Mouse (Mus musculus) neural tube, embryonic 14.5 days (tissue): ENCODE measurements around the gene Dnase2a. TPM values are rescaled to one million over a fixed set of nuclear protein-coding genes. Genes with fewer than 3 reads are reported as not detected.

ENCODE experiments used
- ATAC-seq: fragments of 200-750 bp; cut with Nextera tagmentation; 2 replicates; pipeline ENCODE4 v1.8.0; 2017; ENCODE audit warnings: low read depth, mild to moderate bottlenecking, moderate TSS enrichment, moderate library complexity
- H3K27ac ChIP-seq: fragments of 300-500 bp; sonication (generic); 2 replicates; pipeline ENCODE4 v1.5.1; 2014; ENCODE audit warnings: low read depth, mild to moderate bottlenecking, control low read depth, low read length, moderate library complexity, mixed read lengths
- H3K27me3 ChIP-seq: fragments of 300-500 bp; sonication (generic); 2 replicates; pipeline ENCODE4 v1.6.1; 2014; ENCODE audit warnings: low read length; ENCODE audit not compliant: control insufficient read depth, insufficient read depth
- H3K36me3 ChIP-seq: fragments of 300-500 bp; sonication (generic); 2 replicates; pipeline ENCODE4 v1.6.1; 2014; ENCODE audit warnings: low read length, mixed read lengths; ENCODE audit not compliant: control insufficient read depth, insufficient read depth
- H3K4me1 ChIP-seq: fragments of 300-500 bp; sonication (generic); 2 replicates; pipeline ENCODE4 v1.6.1; 2014; ENCODE audit warnings: low read length; ENCODE audit not compliant: control insufficient read depth, insufficient read depth
- H3K4me2 ChIP-seq: fragments of 300-500 bp; sonication (generic); 2 replicates; pipeline ENCODE4 v1.6.1; 2014; ENCODE audit warnings: mild to moderate bottlenecking, low read depth, low read length, control low read depth
- H3K4me3 ChIP-seq: fragments of 300-500 bp; sonication (generic); 2 replicates; pipeline ENCODE4 v1.5.1; 2014; ENCODE audit warnings: low read depth, low read length, control low read depth, mixed read lengths
- H3K9ac ChIP-seq: fragments of 300-500 bp; sonication (generic); replicated peaks from 2 replicates; pipeline ENCODE4 v1.6.1; 2014; ENCODE audit warnings: low read depth, mild to moderate bottlenecking, control low read depth, low read length, mixed read lengths
- H3K9me3 ChIP-seq: fragments of 300-500 bp; sonication (generic); 2 replicates; pipeline ENCODE4 v1.6.1; 2016; ENCODE audit warnings: low read length; ENCODE audit not compliant: control insufficient read depth
- whole genome bisulfite sequencing: fragments of 180-500 bp; shearing (Covaris S2); extraction: QIAGEN DNeasy Blood & Tissue Kit; methylation state at CpG from one replicate; pipeline ENCODE4 v1.1.7; 2014; 5-methylcytosine and 5-hydroxymethylcytosine counted together
- microRNA-seq: library from miRNA; unstranded; fragments of <30 nt; microRNA quantifications from one replicate; pipeline ENCODE4, GENCODE M21; 2016
- polyA plus RNA-seq: library from polyadenylated mRNA; unstranded; fragments of >200 nt; fragmentation: Nextera tagmentation; extraction: Ambion mirVana; gene quantifications from 2 replicates; pipeline ENCODE4 v1.2.1, GENCODE M21; 2014

Dnase2a gene
- polyA plus RNA-seq, 1 experiment from 2014 or later, result 5.3 TPM

DNA sequence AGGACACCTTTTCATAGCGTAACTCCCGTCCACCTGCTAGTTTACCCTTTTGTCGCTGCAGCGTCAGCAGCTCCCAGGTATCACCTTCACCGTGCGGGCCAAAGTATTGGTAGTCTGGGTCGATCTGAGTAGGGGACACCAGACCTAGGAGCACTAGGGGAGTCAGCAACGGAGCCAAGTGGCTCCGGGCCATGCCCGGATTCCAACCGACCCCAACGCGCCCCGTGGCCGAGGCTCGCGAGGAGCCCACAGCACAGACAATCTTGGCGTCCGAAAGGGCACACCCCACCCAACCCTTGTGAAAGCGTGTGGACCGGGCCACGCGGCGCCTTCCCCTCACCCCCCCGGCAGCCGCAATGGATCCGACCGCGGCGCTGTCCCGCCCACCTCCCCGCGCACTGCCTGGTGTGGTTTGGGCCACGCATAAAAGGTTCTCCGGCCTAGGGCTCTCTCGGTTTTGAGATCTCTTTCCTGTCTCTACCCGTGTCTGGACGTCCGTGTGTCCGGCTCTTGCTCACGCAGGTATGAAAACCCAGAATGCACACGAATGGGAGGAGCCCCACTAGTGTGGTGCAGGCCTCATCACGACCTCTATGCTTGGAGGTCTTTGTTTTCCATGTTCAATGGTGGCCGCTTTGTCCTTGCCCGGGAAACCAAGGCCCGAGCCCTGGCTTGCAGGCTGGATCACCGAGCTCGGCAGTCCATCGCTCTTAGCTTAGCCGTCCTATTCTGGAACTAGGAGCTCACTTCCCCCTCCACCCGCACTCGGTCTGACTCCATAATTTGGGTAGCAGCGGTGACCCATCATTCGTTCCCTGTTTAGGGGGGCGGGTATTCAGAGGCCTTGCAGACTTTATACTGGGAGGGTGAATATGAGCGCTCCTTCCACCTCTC lies 61.1 kb downstream of the Dnase2a start, which contains the start of the genes Gm49661, Prdx2 and Rnaseh2a:
Gene Gm49661, minus strand, starts transcription at position 193 of the 894 bp plus-strand sequence.
Gene Prdx2, plus strand, starts transcription at position 347 of the 894 bp plus-strand sequence.
Gene Rnaseh2a, minus strand, starts transcription at position 527 of the 894 bp plus-strand sequence.
- Histone ChIP-seq H3K36me3 (peaks cover 24% of the 10 kb centered on the region), H3K27me3 (no peaks in the 10 kb centered on the region)
- peak; percentile 79 for ATAC-seq

DNA sequence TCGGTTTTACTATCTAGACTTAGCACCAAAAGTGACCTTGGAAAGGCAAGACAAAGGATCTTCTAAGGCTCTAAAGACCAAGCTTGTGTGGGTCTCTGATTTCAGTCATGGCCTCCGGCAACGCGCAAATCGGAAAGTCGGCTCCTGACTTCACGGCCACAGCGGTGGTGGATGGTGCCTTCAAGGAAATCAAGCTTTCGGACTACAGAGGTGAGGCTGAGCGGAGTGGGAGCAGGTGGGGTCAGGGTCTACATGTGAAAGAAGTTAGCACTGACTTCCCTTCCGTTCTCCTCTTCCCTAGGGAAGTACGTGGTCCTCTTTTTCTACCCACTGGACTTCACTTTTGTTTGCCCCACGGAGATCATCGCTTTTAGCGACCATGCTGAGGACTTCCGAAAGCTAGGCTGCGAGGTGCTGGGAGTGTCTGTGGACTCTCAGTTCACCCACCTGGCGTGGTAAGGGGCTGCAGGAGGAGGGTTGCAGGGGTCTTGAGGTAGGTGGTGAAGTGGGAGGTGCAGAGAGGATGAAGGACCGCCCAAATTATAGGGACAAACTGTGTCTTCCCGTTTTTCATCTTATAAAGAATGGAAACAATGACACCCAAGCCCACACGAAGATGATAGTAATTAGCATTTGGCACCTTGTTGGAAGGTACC lies 61.9 kb downstream of the Dnase2a start:
- Histone ChIP-seq H3K9me3 (no peaks in the 10 kb centered on the region), H3K4me1 (peaks cover 19% of the 10 kb centered on the region), H3K4me2 (peak overlapping the region; percentile 90), H3K27ac (peak overlapping the region; percentile 74), H3K36me3 (peaks cover 24% of the 10 kb centered on the region), H3K4me3 (peak overlapping the region; percentile 80), H3K27me3 (no peaks in the 10 kb centered on the region), H3K9ac (peak overlapping the region; percentile 94)
- ATAC-seq, result no peak
- WGBS, result 9% methylated on average over 21 of the region's 21 CpGs

More for the DNA sequence above, 61.1 kb downstream of the Dnase2a start, which contains the start of the genes Gm49661, Prdx2 and Rnaseh2a:
- Histone ChIP-seq H3K4me2 (peak within 1 kb of the TSS; percentile 90), H3K9ac (peak within 1 kb of the TSS; percentile 94), H3K27ac (peak within 1 kb of the TSS; percentile 74), H3K9me3 (no peaks in the 10 kb centered on the region), H3K4me3 (peak within 1 kb of the TSS; percentile 80), H3K4me1 (peaks cover 24% of the 10 kb centered on the region)
- under 1% methylated on average over 56 of the region's 56 CpGs for WGBS

- Histone ChIP-seq H3K9ac (peak overlapping the region; percentile 8; the same call in 1 of the 2 replicates), H3K4me2 (peak overlapping the region; percentile 90), H3K27ac (no peak overlapping the region), H3K4me1 (peaks cover 20% of the 10 kb centered on the region), H3K36me3 (peaks cover 24% of the 10 kb centered on the region), H3K27me3 (no peaks in the 10 kb centered on the region), H3K9me3 (no peaks in the 10 kb centered on the region), H3K4me3 (peak overlapping the region; percentile 80)
- 72% methylated on average over 5 of the region's 5 CpGs for WGBS
- ATAC-seq, result no peak
Measured at GRCm38 (mm10) chr8:84970913-84971312, 62.6 kb downstream of the Dnase2a start.

Small RNA genes within 50 kb of the gene (microRNA-seq; reads per million reads assigned to microRNA genes)
- gene Gm24197 (not detected), gene Mir7069 (1.7 reads per million)

Other genes starting within 250 kb of the Dnase2a start
- gene Ier2, start 245.7 kb upstream of the Dnase2a start, polyA plus RNA-seq, result 14.4 and 20.9 TPM in 2 replicates
- gene Trmt1, start 222.3 kb upstream of the Dnase2a start, polyA plus RNA-seq, result 59.8 and 70.2 TPM in 2 replicates
- 15.3 and 16.6 TPM in 2 replicates for gene Nacc1, start 220.7 kb upstream of the Dnase2a start, polyA plus RNA-seq
- gene Lyl1, start 207.1 kb upstream of the Dnase2a start, polyA plus RNA-seq, result 1.3 and 3.6 TPM in 2 replicates
- 0.76 and 1.8 TPM in 2 replicates for gene G430095P16Rik, start 185.6 kb upstream of the Dnase2a start, polyA plus RNA-seq
- gene Nfix, start 108.2 kb upstream of the Dnase2a start, polyA plus RNA-seq, result 68.2 and 91.5 TPM in 2 replicates
- gene Dand5, start 85.7 kb upstream of the Dnase2a start, polyA plus RNA-seq, result 12.3 and 16.9 TPM in 2 replicates
- 33.1 and 39.8 TPM in 2 replicates for gene Gadd45gip1, start 77.0 kb upstream of the Dnase2a start, polyA plus RNA-seq
- gene Rad23a, start 67.9 kb upstream of the Dnase2a start, polyA plus RNA-seq, result 69.4 and 78.1 TPM in 2 replicates
- 615 and 623 TPM in 2 replicates for gene Calr, start 61.6 kb upstream of the Dnase2a start, polyA plus RNA-seq
- gene Farsa, start 51.6 kb upstream of the Dnase2a start, polyA plus RNA-seq, result 90.9 and 98.2 TPM in 2 replicates
- 14.2 and 24.5 TPM in 2 replicates for gene Syce2, start 36.4 kb upstream of the Dnase2a start, polyA plus RNA-seq
- gene Gcdh, start 14.6 kb upstream of the Dnase2a start, polyA plus RNA-seq, result 33.5 and 34.2 TPM in 2 replicates
- 0.44 and 0.80 TPM in 2 replicates for gene Klf1, start 6.6 kb upstream of the Dnase2a start, polyA plus RNA-seq
- gene Mast1, start 28.8 kb downstream of the Dnase2a start, polyA plus RNA-seq, result 75.6 and 79.8 TPM in 2 replicates
- 1.3 and 3.5 TPM in 2 replicates for gene Rtbdn, start 38.4 kb downstream of the Dnase2a start, polyA plus RNA-seq
- gene Gm49661, start 60.9 kb downstream of the Dnase2a start, polyA plus RNA-seq, result not detected in 2 replicates
- 1,214 and 1,252 TPM in 2 replicates for gene Prdx2, start 61.0 kb downstream of the Dnase2a start, polyA plus RNA-seq
- gene Rnaseh2a, start 61.2 kb downstream of the Dnase2a start, polyA plus RNA-seq, result 45.7 and 48.0 TPM in 2 replicates
- gene Junb, start 70.2 kb downstream of the Dnase2a start, polyA plus RNA-seq, result 5.4 and 8.4 TPM in 2 replicates
- gene Hook2, start 82.0 kb downstream of the Dnase2a start, polyA plus RNA-seq, result 25.5 and 31.2 TPM in 2 replicates
- gene Best2, start 106.0 kb downstream of the Dnase2a start, polyA plus RNA-seq, result 0.12 TPM in 1 of 2 replicates, not detected in the other
- 119 and 128 TPM in 2 replicates for gene Asna1, start 116.7 kb downstream of the Dnase2a start, polyA plus RNA-seq
- gene Trir, start 118.3 kb downstream of the Dnase2a start, polyA plus RNA-seq, result 153 and 161 TPM in 2 replicates
- 30.8 and 45.8 TPM in 2 replicates for gene Tnpo2, start 128.4 kb downstream of the Dnase2a start, polyA plus RNA-seq
- 57.0 and 66.3 TPM in 2 replicates for gene Fbxw9, start 151.5 kb downstream of the Dnase2a start, polyA plus RNA-seq
- 1.4 TPM in 1 of 2 replicates, not detected in the other for gene Gm5741, start 159.4 kb downstream of the Dnase2a start, polyA plus RNA-seq
- gene Dhps, start 163.2 kb downstream of the Dnase2a start, polyA plus RNA-seq, result 115 and 123 TPM in 2 replicates
- 120 and 134 TPM in 2 replicates for gene Wdr83os, start 172.2 kb downstream of the Dnase2a start, polyA plus RNA-seq
- 47.2 and 47.9 TPM in 2 replicates for gene Wdr83, start 172.7 kb downstream of the Dnase2a start, polyA plus RNA-seq
- gene Man2b1, start 174.7 kb downstream of the Dnase2a start, polyA plus RNA-seq, result 15.4 and 20.9 TPM in 2 replicates
- gene Zfp791, start 214.5 kb downstream of the Dnase2a start, polyA plus RNA-seq, result 2.9 and 3.5 TPM in 2 replicates
- not detected in 2 replicates for gene Cks1brt, start 243.4 kb downstream of the Dnase2a start, polyA plus RNA-seq